Mouse (Mus musculus) E14TG2a.4 (cell line): ENCODE data around the gene Traf4.

Experiments used
- CTCF ChIP-seq: conservative IDR thresholded peaks from 2 replicates; pipeline ENCODE4 v1.5.1; 2014; ENCODE audit warnings: low read length
- NANOG ChIP-seq: IDR thresholded peaks from 2 replicates; pipeline ENCODE4 v1.6.1; 2014; ENCODE audit warnings: borderline replicate concordance, low read length, mixed read lengths

GRCm38 (mm10) chr11:78204287-78204686 is 38.9 kb upstream of the Traf4 start:
- TF ChIP-seq CTCF (no peak), NANOG (no peak)
